Mouse (Mus musculus) limb, embryonic 14.5 days (tissue): ENCODE data around the gene Rtca. TPM values are rescaled to one million over a fixed set of nuclear protein-coding genes. Genes with fewer than 3 reads are reported as not detected.
A peak's percentile ranks its signal among the peaks of the same experiment; 100 is the strongest.

Experiments
- ATAC-seq: fragments of 200-750 bp; cut with Nextera tagmentation; 2 replicates; pipeline ENCODE4 v1.8.0; 2017; ENCODE audit warnings: low read depth, moderate number of reproducible peaks, moderate TSS enrichment; ENCODE audit not compliant: low FRiP score
- DNase-seq: peaks from one replicate; pipeline ENCODE4 v3.0.0-alpha.2; 2015; ENCODE audit warnings: low spot score
- H3K27ac ChIP-seq: fragments of 300-500 bp; sonication (generic); replicated peaks from 2 replicates; pipeline ENCODE4 v1.5.1; 2014; ENCODE audit warnings: low read depth, mild to moderate bottlenecking, low read length, moderate library complexity, mixed read lengths
- H3K27me3 ChIP-seq: fragments of 300-500 bp; sonication (generic); 2 replicates; pipeline ENCODE4 v1.6.1; 2014; ENCODE audit warnings: low read length, mixed read lengths; ENCODE audit not compliant: control insufficient read depth, insufficient read depth
- H3K36me3 ChIP-seq: fragments of 300-500 bp; sonication (generic); 2 replicates; pipeline ENCODE4 v1.6.1; 2014; ENCODE audit warnings: mild to moderate bottlenecking, low read length, moderate library complexity, mixed read lengths; ENCODE audit not compliant: control insufficient read depth, insufficient read depth
- H3K4me1 ChIP-seq: fragments of 300-500 bp; sonication (generic); 2 replicates; pipeline ENCODE4 v1.6.1; 2014; ENCODE audit warnings: antibody characterized with exemption, low read length, mixed read lengths; ENCODE audit not compliant: control insufficient read depth, insufficient read depth
- H3K4me2 ChIP-seq: fragments of 300-500 bp; sonication (generic); replicated peaks from 2 replicates; pipeline ENCODE4 v1.6.1; 2014; ENCODE audit warnings: low read depth, mild to moderate bottlenecking, low read length, moderate library complexity; ENCODE audit not compliant: severe bottlenecking
- H3K4me3 ChIP-seq: fragments of 300-500 bp; sonication (generic); replicated peaks from 2 replicates; pipeline ENCODE4 v1.5.1; 2014; ENCODE audit warnings: low read length
- H3K9ac ChIP-seq: fragments of 300-500 bp; sonication (generic); 2 replicates; pipeline ENCODE4 v1.6.1; 2014; ENCODE audit warnings: mild to moderate bottlenecking, low read depth, low read length, moderate library complexity; ENCODE audit not compliant: severe bottlenecking
- H3K9me3 ChIP-seq: fragments of 300-500 bp; sonication (generic); 2 replicates; pipeline ENCODE4 v1.6.1; 2016; ENCODE audit warnings: low read length; ENCODE audit not compliant: control insufficient read depth
- POLR2A ChIP-seq: fragments of 200-500 bp; IDR thresholded peaks from 2 replicates; pipeline ENCODE4 v1.8.0; 2012; ENCODE audit warnings: inconsistent platforms, mild to moderate bottlenecking, moderate library complexity, borderline replicate concordance; ENCODE audit not compliant: insufficient read depth, insufficient read length; ENCODE audit errors: extremely low read depth
- WGBS: fragments of 180-500 bp; shearing (Covaris S2); extraction: QIAGEN DNeasy Blood & Tissue Kit; methylation state at CpG from one replicate; pipeline ENCODE4 v1.1.7; 2014; 5-methylcytosine and 5-hydroxymethylcytosine counted together
- polyA plus RNA-seq, 2 experiments: library from polyadenylated mRNA; depleted of rRNA in 1 of 2; stranded (reverse) in 1 of 2; unstranded in 1 of 2; fragments of >200 nt; fragmentation: Nextera tagmentation in 1 of 2; extraction: Ambion mirVana in 1 of 2; gene quantifications; 2 replicates each; pipeline versions ENCODE4 v1.2.1 to v1.2.3; 2012 to 2014

Rtca gene
- polyA plus RNA-seq, 2 experiments, result 57.5 to 68.6 TPM

DNA sequence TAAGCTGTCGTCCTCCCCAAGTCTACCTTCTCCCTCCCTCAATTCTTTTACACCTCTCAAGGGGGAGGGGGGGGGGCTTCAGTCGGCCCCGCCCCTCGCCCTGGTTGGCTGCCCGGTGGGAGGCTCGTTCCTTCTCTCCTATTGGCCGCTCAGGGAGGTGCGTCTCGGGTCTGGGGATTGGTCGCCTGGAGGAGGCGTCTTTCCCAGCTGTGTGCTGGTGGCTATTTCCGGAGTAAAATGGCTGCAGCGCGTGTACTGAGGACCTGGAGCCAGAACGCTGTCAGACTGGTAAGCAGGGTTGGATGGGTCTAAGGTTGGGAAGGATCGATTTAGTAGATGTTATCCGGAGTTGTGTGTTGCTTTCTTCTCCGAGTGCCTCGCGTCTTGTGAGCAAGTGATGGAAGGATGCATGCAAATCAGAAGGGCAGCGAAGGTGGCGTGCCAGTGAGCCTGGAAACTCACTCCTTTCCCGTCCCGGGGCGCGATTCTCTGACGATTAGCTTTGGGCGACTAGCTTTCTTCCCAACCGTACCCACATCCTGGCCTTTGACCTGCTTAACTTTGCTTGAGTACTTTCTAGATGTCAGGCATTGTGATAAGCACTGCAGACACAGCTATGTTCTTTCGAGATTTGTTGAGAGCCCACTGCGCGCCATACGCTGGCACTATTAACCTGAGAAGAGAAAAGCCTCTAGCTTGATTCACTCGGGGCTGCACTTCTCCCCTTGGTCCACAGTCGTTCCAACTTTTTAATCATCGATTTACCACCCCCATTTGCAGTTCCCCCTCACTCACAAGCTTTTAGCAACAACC, 5.1 kb upstream of the Rtca start, which contains the start of gene Dbt:
TSS of gene Dbt (plus strand) at position 167 of the 813 bp plus-strand sequence.
- no peak within 1 kb of the TSS for H3K27ac ChIP-seq
- ATAC-seq, result peak; percentile 95
- WGBS, result under 1% methylated on average over 36 of the region's 36 CpGs

GRCm38 (mm10) chr3:116512151-116512903, 4.3 kb upstream of the Rtca start:
- H3K9me3 ChIP-seq, result no peaks in the 10 kb centered on the region
- no peak overlapping the region for H3K27ac ChIP-seq
- H3K4me2 ChIP-seq, result peak overlapping the region; percentile 73
- no peak for DNase-seq
- ATAC-seq, result peak; percentile 16; the same call in 1 of the 2 replicates
- H3K4me3 ChIP-seq, result peak overlapping the region; percentile 66
- H3K27me3 ChIP-seq, result no peaks in the 10 kb centered on the region
- H3K4me1 ChIP-seq, result peaks cover 4% of the 10 kb centered on the region
- no peaks in the 10 kb centered on the region for H3K36me3 ChIP-seq
- TF ChIP-seq POLR2A, result no peak
- H3K9ac ChIP-seq, result no peak overlapping the region
- WGBS, result 42% methylated on average over 12 of the region's 12 CpGs

More for the DNA sequence above, 5.1 kb upstream of the Rtca start, which contains the start of gene Dbt:
- H3K36me3 ChIP-seq, result no peaks in the 10 kb centered on the region
- H3K9me3 ChIP-seq, result no peaks in the 10 kb centered on the region
- H3K9ac ChIP-seq, result peak within 1 kb of the TSS; percentile 65
- no peaks in the 10 kb centered on the region for H3K27me3 ChIP-seq
- peak within 1 kb of the TSS; percentile 66 for H3K4me3 ChIP-seq
- peak within 1 kb of the TSS; percentile 73 for H3K4me2 ChIP-seq
- no peak for TF ChIP-seq POLR2A
- DNase-seq, result peak; percentile 91
- peaks cover 4% of the 10 kb centered on the region; the same call in 1 of the 2 replicates for H3K4me1 ChIP-seq

DNA sequence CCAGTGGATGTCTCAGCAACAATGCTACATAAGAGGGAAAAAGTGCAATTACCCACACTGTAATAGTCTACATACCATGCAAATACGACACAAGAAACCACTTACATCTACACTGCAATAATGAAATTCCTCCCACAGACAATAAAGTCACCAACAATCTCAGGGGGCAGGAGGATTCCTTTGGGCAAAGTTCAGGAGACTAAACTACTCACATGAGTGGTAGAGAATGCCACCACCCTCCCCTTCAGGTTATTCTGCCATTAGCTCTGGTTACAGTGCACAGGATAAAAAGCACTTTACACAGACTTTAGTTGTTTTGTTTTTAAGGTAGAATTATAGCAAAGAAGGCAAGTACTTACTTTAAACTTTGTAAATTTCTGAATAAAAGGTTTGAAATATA, 12.3 kb downstream of the Rtca start:
- H3K9me3 ChIP-seq, result no peaks in the 10 kb centered on the region
- no peak for ATAC-seq
- no peak overlapping the region for H3K4me3 ChIP-seq
- no peaks in the 10 kb centered on the region for H3K27me3 ChIP-seq
- no peaks in the 10 kb centered on the region for H3K4me1 ChIP-seq
- H3K27ac ChIP-seq, result no peak overlapping the region
- H3K4me2 ChIP-seq, result no peak overlapping the region
- no peak for DNase-seq
- H3K9ac ChIP-seq, result no peak overlapping the region
- no peak for TF ChIP-seq POLR2A
- H3K36me3 ChIP-seq, result peaks cover 89% of the 10 kb centered on the region
- whole genome bisulfite sequencing, result 85% methylated on average over 1 of the region's 1 CpGs

DNA sequence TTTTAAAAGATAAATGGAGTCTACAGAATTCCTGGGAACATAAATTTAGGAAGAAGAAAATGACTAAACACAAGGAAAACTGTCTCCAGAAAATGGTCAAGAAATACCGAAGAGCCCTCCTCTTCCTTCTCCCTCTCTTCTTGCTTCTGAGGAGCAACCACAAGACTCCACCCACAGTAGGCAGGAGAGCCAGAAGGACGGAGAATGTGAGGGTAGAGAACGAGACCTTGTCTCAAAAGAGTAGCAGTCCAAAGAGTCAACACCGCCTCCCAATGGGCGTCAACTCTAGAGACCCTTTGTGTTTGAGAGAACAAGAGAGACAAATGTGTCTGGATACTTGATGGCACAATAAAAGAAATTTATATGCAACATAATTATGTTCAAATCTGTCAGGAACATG, 14.3 kb downstream of the Rtca start:
- Histone ChIP-seq H3K27me3 (no peaks in the 10 kb centered on the region), H3K4me2 (no peak overlapping the region), H3K36me3 (peaks cover 91% of the 10 kb centered on the region), H3K4me3 (no peak overlapping the region), H3K27ac (no peak overlapping the region), H3K9ac (no peak overlapping the region), H3K9me3 (no peaks in the 10 kb centered on the region), H3K4me1 (no peaks in the 10 kb centered on the region)
- TF ChIP-seq POLR2A, result no peak
- 76% methylated on average over 5 of the region's 5 CpGs for WGBS
- DNase-seq (no peak), ATAC-seq (no peak)

DNA sequence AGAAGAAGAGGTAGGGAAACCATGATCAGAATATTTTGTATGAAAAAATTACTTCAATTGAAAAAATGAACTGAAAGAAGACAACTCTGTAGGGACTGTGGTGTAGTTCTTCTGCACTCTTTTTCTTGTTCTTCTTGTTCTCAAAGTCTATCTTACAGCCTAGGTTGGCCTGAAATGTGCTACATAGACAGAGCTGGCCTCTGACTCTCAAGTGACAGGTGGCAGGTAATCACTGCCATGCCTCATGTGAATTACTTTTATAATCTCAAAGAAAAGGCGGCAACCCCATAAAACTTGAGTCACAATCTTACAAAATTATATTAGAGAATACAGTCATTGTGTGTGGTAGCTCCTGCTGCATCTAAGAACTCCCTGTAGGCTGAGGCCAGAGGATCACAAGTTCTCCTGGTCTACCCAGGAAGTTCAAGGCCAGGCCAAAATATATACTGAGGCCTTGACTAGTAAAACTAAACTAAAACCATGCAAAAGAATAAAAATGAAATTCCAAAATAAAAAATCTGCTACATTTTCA, 16.0 kb downstream of the Rtca start:
- no peak overlapping the region for H3K4me2 ChIP-seq
- DNase-seq, result no peak
- no peak for ATAC-seq
- no peak overlapping the region for H3K4me3 ChIP-seq
- H3K27me3 ChIP-seq, result no peaks in the 10 kb centered on the region
- no peaks in the 10 kb centered on the region for H3K9me3 ChIP-seq
- H3K9ac ChIP-seq, result no peak overlapping the region
- H3K27ac ChIP-seq, result no peak overlapping the region
- no peaks in the 10 kb centered on the region for H3K4me1 ChIP-seq
- no peak for TF ChIP-seq POLR2A
- 72% methylated on average over 1 of the region's 1 CpGs for WGBS
- H3K36me3 ChIP-seq, result peaks cover 89% of the 10 kb centered on the region
